Mouse (Mus musculus) liver, embryonic 13.5 days (tissue): ENCODE results near the gene Tatdn3. TPM values are rescaled to one million over a fixed set of nuclear protein-coding genes. Genes with fewer than 3 reads are reported as not detected.

Source experiments
- ATAC-seq: fragments of 200-750 bp; cut with Nextera tagmentation; 2 replicates; pipeline ENCODE4 v1.8.0; 2017; ENCODE audit warnings: low read depth, mild to moderate bottlenecking, moderate number of reproducible peaks, moderate library complexity
- DNase-seq: peaks from one replicate; pipeline ENCODE4 v3.0.0; 2022
- H3K27ac ChIP-seq: fragments of 300-500 bp; sonication (generic); 2 replicates; pipeline ENCODE4 v1.5.1; 2015; ENCODE audit warnings: moderate library complexity, mild to moderate bottlenecking, inconsistent platforms
- H3K27me3 ChIP-seq: fragments of 300-500 bp; sonication (generic); 2 replicates; pipeline ENCODE4 v1.6.1; 2015; ENCODE audit warnings: mild to moderate bottlenecking, inconsistent platforms
- H3K36me3 ChIP-seq: fragments of 300-500 bp; sonication (generic); 2 replicates; pipeline ENCODE4 v1.6.1; 2015; ENCODE audit warnings: mild to moderate bottlenecking, inconsistent platforms
- H3K4me1 ChIP-seq: fragments of 300-500 bp; sonication (generic); replicated peaks from 2 replicates; pipeline ENCODE4 v1.6.1; 2015; ENCODE audit warnings: inconsistent platforms
- H3K4me2 ChIP-seq: fragments of 300-500 bp; sonication (generic); 2 replicates; pipeline ENCODE4 v1.6.1; 2015; ENCODE audit warnings: inconsistent platforms, mild to moderate bottlenecking, moderate library complexity
- H3K4me3 ChIP-seq: fragments of 300-500 bp; sonication (generic); replicated peaks from 2 replicates; pipeline ENCODE4 v1.5.1; 2015; ENCODE audit warnings: mild to moderate bottlenecking, inconsistent platforms
- H3K9ac ChIP-seq: fragments of 300-500 bp; sonication (generic); 2 replicates; pipeline ENCODE4 v1.6.1; 2015; ENCODE audit warnings: mild to moderate bottlenecking, inconsistent platforms
- H3K9me3 ChIP-seq: fragments of 300-500 bp; sonication (generic); replicated peaks from 2 replicates; pipeline ENCODE4 v1.6.1; 2016; ENCODE audit warnings: inconsistent platforms
- WGBS: fragments of 180-500 bp; shearing (Covaris S2); methylation state at CpG from one replicate; pipeline ENCODE4 v1.1.7; 2015; ENCODE audit not compliant: insufficient replicate concordance; 5-methylcytosine and 5-hydroxymethylcytosine counted together
- polyA plus RNA-seq: library from polyadenylated mRNA; unstranded; fragments of >200 nt; fragmentation: Nextera tagmentation; extraction: Ambion mirVana; gene quantifications from 2 replicates; pipeline ENCODE4 v1.2.1, GENCODE M21; 2015

Gene Tatdn3
- polyA plus RNA-seq = 8.6 and 10.3 TPM in 2 replicates

- Histone ChIP-seq H3K4me2 (peak within 1 kb of the TSS; percentile 83), H3K36me3 (peaks cover 32% of the 10 kb centered on the region), H3K27me3 (no peaks in the 10 kb centered on the region), H3K9me3 (no peaks in the 10 kb centered on the region), H3K27ac (peak within 1 kb of the TSS; percentile 86), H3K9ac (peak within 1 kb of the TSS; percentile 94), H3K4me1 (peaks cover 38% of the 10 kb centered on the region), H3K4me3 (peak within 1 kb of the TSS; percentile 97)
- WGBS = under 1% methylated on average over 56 of the region's 56 CpGs
- ATAC-seq (peak; percentile 89), DNase-seq (peak; percentile 85)
Observed at GRCm38 (mm10) chr1:191062781-191063485, at the start of gene Tatdn3, which contains the start of gene Nsl1. Gene Tatdn3, minus strand, starts transcription at chr1:191062932. Gene Nsl1, plus strand, starts transcription at chr1:191063012.

- Histone ChIP-seq H3K36me3 (no peaks in the 10 kb centered on the region), H3K27me3 (peaks cover 9% of the 10 kb centered on the region), H3K9me3 (no peaks in the 10 kb centered on the region), H3K4me2 (no peak overlapping the region), H3K4me3 (no peak overlapping the region), H3K9ac (no peak overlapping the region), H3K4me1 (peaks cover 14% of the 10 kb centered on the region; the same call in 1 of the 2 replicates), H3K27ac (peak overlapping the region; percentile 65)
- no peak for DNase-seq
- whole genome bisulfite sequencing = 14% methylated on average over 8 of the region's 8 CpGs
- peak; percentile 45; the same call in 1 of the 2 replicates for ATAC-seq
Observed at GRCm38 (mm10) chr1:191111146-191111545, 48.4 kb upstream of the Tatdn3 start.

- Histone ChIP-seq H3K27me3 (peaks cover 9% of the 10 kb centered on the region), H3K4me3 (no peak overlapping the region), H3K36me3 (no peaks in the 10 kb centered on the region), H3K4me2 (no peak overlapping the region), H3K4me1 (peaks cover 9% of the 10 kb centered on the region; the same call in 1 of the 2 replicates), H3K27ac (no peak overlapping the region), H3K9me3 (no peaks in the 10 kb centered on the region), H3K9ac (no peak overlapping the region)
- DNase-seq (no peak), ATAC-seq (no peak)
- 78% methylated on average over 9 of the region's 9 CpGs for WGBS
Observed at GRCm38 (mm10) chr1:191109907-191110306, 47.2 kb upstream of the Tatdn3 start.

GRCm38 (mm10) chr1:191107306-191107705, 44.6 kb upstream of the Tatdn3 start:
- no peak overlapping the region for H3K4me2 ChIP-seq
- H3K27ac ChIP-seq = no peak overlapping the region
- H3K36me3 ChIP-seq = no peaks in the 10 kb centered on the region
- DNase-seq (no peak), ATAC-seq (no peak)
- no peaks in the 10 kb centered on the region for H3K9me3 ChIP-seq
- no peak overlapping the region for H3K4me3 ChIP-seq
- no peak overlapping the region for H3K9ac ChIP-seq
- H3K27me3 ChIP-seq = peaks cover 12% of the 10 kb centered on the region
- WGBS = 42% methylated on average over 10 of the region's 10 CpGs
- H3K4me1 ChIP-seq = peaks cover 9% of the 10 kb centered on the region; the same call in 1 of the 2 replicates

- no peaks in the 10 kb centered on the region for H3K4me1 ChIP-seq
- no peaks in the 10 kb centered on the region for H3K36me3 ChIP-seq
- DNase-seq (no peak), ATAC-seq (no peak)
- no peak overlapping the region for H3K4me2 ChIP-seq
- no peak overlapping the region for H3K27ac ChIP-seq
- H3K4me3 ChIP-seq = no peak overlapping the region
- H3K27me3 ChIP-seq = peaks cover 21% of the 10 kb centered on the region
- no peaks in the 10 kb centered on the region for H3K9me3 ChIP-seq
- no peak overlapping the region for H3K9ac ChIP-seq
- WGBS = 68% methylated on average over 9 of the region's 9 CpGs
Observed at GRCm38 (mm10) chr1:191105246-191105645, 42.5 kb upstream of the Tatdn3 start.

GRCm38 (mm10) chr1:191102730-191103370, 40.1 kb upstream of the Tatdn3 start:
- no peaks in the 10 kb centered on the region for H3K9me3 ChIP-seq
- ATAC-seq (no peak), DNase-seq (no peak)
- H3K27ac ChIP-seq = no peak overlapping the region
- no peaks in the 10 kb centered on the region for H3K36me3 ChIP-seq
- H3K4me1 ChIP-seq = peaks cover 8% of the 10 kb centered on the region
- H3K4me2 ChIP-seq = no peak overlapping the region
- no peak overlapping the region for H3K4me3 ChIP-seq
- H3K9ac ChIP-seq = no peak overlapping the region
- WGBS = 72% methylated on average over 15 of the region's 15 CpGs
- H3K27me3 ChIP-seq = peaks cover 40% of the 10 kb centered on the region

- Histone ChIP-seq H3K4me3 (no peak overlapping the region), H3K4me2 (no peak overlapping the region), H3K9me3 (no peaks in the 10 kb centered on the region), H3K27me3 (peaks cover 62% of the 10 kb centered on the region), H3K27ac (no peak overlapping the region), H3K9ac (no peak overlapping the region), H3K4me1 (peaks cover 19% of the 10 kb centered on the region), H3K36me3 (no peaks in the 10 kb centered on the region)
- WGBS = 62% methylated on average over 5 of the region's 5 CpGs
- no peak for ATAC-seq
- DNase-seq = no peak
Observed at GRCm38 (mm10) chr1:191099772-191100291, 37.1 kb upstream of the Tatdn3 start.

GRCm38 (mm10) chr1:191099114-191099513, 36.4 kb upstream of the Tatdn3 start:
- Histone ChIP-seq H3K27me3 (peaks cover 65% of the 10 kb centered on the region), H3K4me3 (peak overlapping the region; percentile 56; the same call in 1 of the 2 replicates), H3K9ac (no peak overlapping the region), H3K9me3 (no peaks in the 10 kb centered on the region), H3K4me1 (peaks cover 19% of the 10 kb centered on the region), H3K27ac (no peak overlapping the region), H3K36me3 (no peaks in the 10 kb centered on the region), H3K4me2 (no peak overlapping the region)
- WGBS = 38% methylated on average over 5 of the region's 5 CpGs
- DNase-seq = no peak
- no peak for ATAC-seq

GRCm38 (mm10) chr1:191097802-191098747, 35.3 kb upstream of the Tatdn3 start, which contains the start of gene Batf3:
Gene Batf3, plus strand, starts transcription at chr1:191097847.
- Histone ChIP-seq H3K9ac (peak within 1 kb of the TSS; percentile 50), H3K27ac (no peak within 1 kb of the TSS), H3K4me1 (peaks cover 19% of the 10 kb centered on the region), H3K4me2 (peak within 1 kb of the TSS; percentile 71), H3K4me3 (peak within 1 kb of the TSS; percentile 56), H3K36me3 (no peaks in the 10 kb centered on the region), H3K9me3 (no peaks in the 10 kb centered on the region), H3K27me3 (peaks cover 66% of the 10 kb centered on the region)
- WGBS = 1% methylated on average over 90 of the region's 95 CpGs
- DNase-seq (no peak), ATAC-seq (peak; percentile 26; the same call in 1 of the 2 replicates)

GRCm38 (mm10) chr1:191096871-191097681, 34.3 kb upstream of the Tatdn3 start:
- no peak for DNase-seq
- Histone ChIP-seq H3K9ac (no peak overlapping the region), H3K27ac (no peak overlapping the region), H3K27me3 (peaks cover 66% of the 10 kb centered on the region), H3K4me2 (peak overlapping the region; percentile 71), H3K4me3 (peak overlapping the region; percentile 56; the same call in 1 of the 2 replicates), H3K9me3 (no peaks in the 10 kb centered on the region), H3K4me1 (peaks cover 22% of the 10 kb centered on the region), H3K36me3 (no peaks in the 10 kb centered on the region)
- WGBS = 34% methylated on average over 14 of the region's 14 CpGs
- ATAC-seq = 0 out of 2 replicates have a peak, but pooled peaks have one; percentile 22
